Mouse (Mus musculus) liver, postnatal 0 days (tissue): ENCODE data around the gene Gng13. TPM values are rescaled to one million over a fixed set of nuclear protein-coding genes. Genes with fewer than 3 reads are reported as not detected.
"Not testable (repeated sequence)": the region's sequence is repeated elsewhere in the genome, so short reads cannot be mapped to it uniquely, and the experiment has no call there.

Experiments used
- ATAC-seq: fragments of 200-750 bp; cut with Nextera tagmentation; 2 replicates; pipeline ENCODE4 v1.8.0; 2017; ENCODE audit warnings: mild to moderate bottlenecking, moderate library complexity
- DNase-seq: peaks from one replicate; pipeline ENCODE4 v3.0.0-alpha.2; 2016
- H3K27ac ChIP-seq: fragments of 300-500 bp; sonication (generic); 2 replicates; pipeline ENCODE4 v1.5.1; 2014; ENCODE audit warnings: antibody characterized with exemption, moderate library complexity, mild to moderate bottlenecking, low read depth
- H3K27me3 ChIP-seq: fragments of 300-500 bp; sonication (generic); 2 replicates; pipeline ENCODE4 v1.6.1; 2014; ENCODE audit warnings: low read length, control low read depth, mixed read lengths; ENCODE audit not compliant: insufficient read depth
- H3K36me3 ChIP-seq: fragments of 300-500 bp; sonication (generic); replicated peaks from 2 replicates; pipeline ENCODE4 v1.6.1; 2014; ENCODE audit warnings: mild to moderate bottlenecking, control low read depth, low read length, moderate library complexity, mixed read lengths; ENCODE audit not compliant: insufficient read depth
- H3K4me1 ChIP-seq: fragments of 300-500 bp; sonication (generic); 2 replicates; pipeline ENCODE4 v1.6.1; 2014; ENCODE audit warnings: antibody characterized with exemption, mild to moderate bottlenecking, control low read depth; ENCODE audit not compliant: insufficient read depth
- H3K4me2 ChIP-seq: fragments of 300-500 bp; sonication (generic); 2 replicates; pipeline ENCODE4 v1.6.1; 2014; ENCODE audit warnings: low read depth, mild to moderate bottlenecking, low read length, moderate library complexity, mixed read lengths
- H3K4me3 ChIP-seq: fragments of 300-500 bp; sonication (generic); 2 replicates; pipeline ENCODE4 v1.5.1; 2014; ENCODE audit warnings: low read depth, low read length
- H3K9ac ChIP-seq: fragments of 300-500 bp; sonication (generic); replicated peaks from 2 replicates; pipeline ENCODE4 v1.6.1; 2014; ENCODE audit warnings: mild to moderate bottlenecking, moderate library complexity
- H3K9me3 ChIP-seq: fragments of 300-500 bp; sonication (generic); 2 replicates; pipeline ENCODE4 v1.6.1; 2016; ENCODE audit warnings: mild to moderate bottlenecking, control low read depth, low read length, mixed read lengths
- CTCF ChIP-seq: sonication (generic); IDR thresholded peaks from 2 replicates; pipeline ENCODE4 v1.5.1; 2016; ENCODE audit warnings: antibody characterized with exemption, low read depth
- EP300 ChIP-seq: IDR thresholded peaks from 2 replicates; pipeline ENCODE4 v1.6.1; 2016; ENCODE audit warnings: antibody characterized with exemption, low read depth, mild to moderate bottlenecking
- WGBS: fragments of 180-500 bp; shearing (Covaris S2); extraction: QIAGEN DNeasy Blood & Tissue Kit; methylation state at CpG from one replicate; pipeline ENCODE4 v1.1.7; 2014; ENCODE audit not compliant: insufficient replicate concordance; 5-methylcytosine and 5-hydroxymethylcytosine counted together
- polyA plus RNA-seq: library from polyadenylated mRNA; unstranded; fragments of >200 nt; fragmentation: Nextera tagmentation; extraction: Ambion mirVana; gene quantifications from 2 replicates; pipeline ENCODE4 v1.2.1, GENCODE M21; 2015

The Gng13 gene
- polyA plus RNA-seq, 1 experiment from 2014 or later, result 0.39 TPM

DNA sequence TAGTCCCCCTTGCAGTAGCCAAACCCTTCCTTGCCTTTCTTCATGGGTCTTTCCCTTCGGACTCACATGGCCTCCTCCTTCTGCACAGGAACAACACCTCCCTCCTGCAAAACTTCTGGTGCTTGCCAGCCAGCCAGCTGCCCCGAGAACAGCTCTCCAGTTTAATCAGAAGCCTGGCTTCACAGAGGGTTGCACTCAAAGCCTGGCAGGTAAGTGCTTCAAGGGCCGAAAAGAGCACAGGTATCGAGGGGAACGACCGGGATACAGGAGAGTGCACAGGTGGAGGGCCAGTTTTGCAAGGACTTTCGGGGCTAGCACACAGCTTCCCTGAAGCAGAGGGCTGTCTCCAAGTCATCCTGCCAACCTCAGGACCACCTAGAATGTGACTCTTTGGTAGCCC is 21.9 kb downstream of the Gng13 start:
- no peaks in the 10 kb centered on the region for H3K27me3 ChIP-seq
- H3K4me3 ChIP-seq, result no peak overlapping the region
- H3K4me1 ChIP-seq, result no peaks in the 10 kb centered on the region
- DNase-seq (no peak), ATAC-seq (no peak)
- WGBS, result 70% methylated on average over 7 of the region's 7 CpGs
- no peak overlapping the region for H3K4me2 ChIP-seq
- TF ChIP-seq CTCF (no peak), EP300 (no peak)
- no peaks in the 10 kb centered on the region for H3K36me3 ChIP-seq
- no peak overlapping the region for H3K9ac ChIP-seq
- H3K27ac ChIP-seq, result no peak overlapping the region
- no peaks in the 10 kb centered on the region for H3K9me3 ChIP-seq

DNA sequence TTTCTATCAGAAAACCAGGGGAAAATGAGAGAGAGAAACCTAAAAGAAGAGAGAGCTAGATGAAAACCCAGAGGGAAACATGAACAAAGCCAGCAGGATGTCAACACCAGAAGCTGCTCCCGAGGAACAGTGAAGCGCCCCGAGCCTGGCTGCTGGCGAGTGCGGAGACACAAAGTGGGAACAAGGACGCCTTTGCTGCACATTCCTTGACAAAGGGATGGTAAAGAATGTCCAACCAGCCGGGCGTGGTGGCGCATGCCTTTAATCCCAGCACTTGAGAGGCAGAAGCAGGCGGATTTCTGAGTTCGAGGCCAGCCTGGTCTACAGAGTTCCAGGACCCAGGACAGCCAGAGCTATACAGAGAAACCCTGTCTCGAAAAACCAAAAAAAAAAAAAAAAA is 24.5 kb downstream of the Gng13 start:
- not testable (repeated sequence) for H3K36me3 ChIP-seq, H3K4me3 ChIP-seq, H3K4me2 ChIP-seq, ATAC-seq, H3K9me3 ChIP-seq, H3K27ac ChIP-seq, H3K9ac ChIP-seq, H3K27me3 ChIP-seq, DNase-seq, H3K4me1 ChIP-seq
- WGBS, result 67% methylated on average over 12 of the region's 12 CpGs

DNA sequence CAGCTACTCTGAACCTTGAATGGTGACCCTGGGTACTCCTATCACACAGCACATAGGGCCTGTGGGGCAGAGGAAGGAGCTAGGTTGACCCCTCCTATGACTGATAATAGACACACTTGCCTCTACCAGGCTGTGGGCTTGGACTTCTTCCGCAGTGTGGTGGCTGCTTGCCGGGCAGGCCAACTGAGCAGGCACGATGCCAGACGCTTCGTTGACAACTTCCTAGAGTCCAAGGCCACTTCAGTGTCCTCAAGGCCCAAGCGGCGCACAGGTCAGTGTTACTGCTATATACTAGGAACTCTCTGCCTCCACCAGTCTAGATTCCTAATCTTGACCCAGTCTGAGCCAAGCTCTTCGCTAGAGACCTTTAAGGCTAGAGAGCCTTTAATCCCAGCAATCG is 26.9 kb downstream of the Gng13 start:
- no peak overlapping the region for H3K9ac ChIP-seq
- H3K4me3 ChIP-seq, result no peak overlapping the region
- WGBS, result 76% methylated on average over 9 of the region's 9 CpGs
- H3K27ac ChIP-seq, result no peak overlapping the region
- no peaks in the 10 kb centered on the region for H3K9me3 ChIP-seq
- no peak for TF ChIP-seq CTCF
- TF ChIP-seq EP300, result no peak
- DNase-seq (no peak), ATAC-seq (no peak)
- no peaks in the 10 kb centered on the region for H3K27me3 ChIP-seq
- H3K36me3 ChIP-seq, result no peaks in the 10 kb centered on the region
- no peaks in the 10 kb centered on the region for H3K4me1 ChIP-seq
- no peak overlapping the region for H3K4me2 ChIP-seq

DNA sequence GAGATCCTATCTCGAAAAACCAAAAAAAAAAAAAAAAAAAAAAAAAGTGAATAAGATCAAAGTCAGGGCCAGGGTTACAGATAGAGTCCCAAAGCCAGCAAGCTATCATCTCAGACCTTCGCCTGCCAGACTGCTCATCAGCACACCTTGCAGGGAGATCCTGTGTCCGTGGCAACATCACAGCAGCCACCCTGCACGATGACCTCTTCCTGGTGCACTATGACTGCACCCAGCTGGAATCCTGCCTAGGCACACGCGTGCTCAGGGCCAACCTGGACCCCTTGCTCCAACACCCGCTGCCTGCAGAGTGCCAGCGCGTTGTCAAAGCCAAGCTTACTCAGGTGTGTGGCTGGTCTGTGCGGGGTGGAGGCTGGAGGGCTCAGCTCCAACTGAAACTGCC is 27.3 kb downstream of the Gng13 start:
- Histone ChIP-seq H3K4me3 (no peak overlapping the region), H3K4me1 (no peaks in the 10 kb centered on the region), H3K9me3 (no peaks in the 10 kb centered on the region), H3K27me3 (no peaks in the 10 kb centered on the region), H3K9ac (no peak overlapping the region), H3K4me2 (no peak overlapping the region), H3K27ac (no peak overlapping the region), H3K36me3 (no peaks in the 10 kb centered on the region)
- TF ChIP-seq EP300, result no peak
- TF ChIP-seq CTCF, result no peak
- DNase-seq, result no peak
- no peak for ATAC-seq
- 78% methylated on average over 10 of the region's 10 CpGs for WGBS

DNA sequence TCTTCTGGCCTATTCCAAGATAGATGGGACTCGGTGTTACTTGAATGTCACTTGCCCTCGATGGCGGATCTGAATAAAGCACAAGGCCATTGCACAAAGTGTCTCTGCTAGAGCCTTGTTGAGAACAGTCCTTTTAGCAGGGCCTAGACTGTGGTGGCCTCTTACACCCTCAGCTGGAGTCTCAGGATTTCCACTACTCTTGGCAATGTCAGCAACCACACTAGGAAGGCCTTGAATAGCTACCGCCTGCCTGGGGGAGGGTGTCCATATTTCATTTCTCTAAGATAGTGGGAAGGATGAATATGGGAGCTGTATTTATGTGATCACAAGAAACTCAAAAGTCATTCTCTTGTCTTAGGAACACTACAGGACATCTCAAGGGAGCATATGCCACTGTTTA is 31.3 kb downstream of the Gng13 start:
- Histone ChIP-seq H3K27ac (no peak overlapping the region), H3K9me3 (no peaks in the 10 kb centered on the region), H3K4me3 (no peak overlapping the region), H3K9ac (no peak overlapping the region), H3K36me3 (no peaks in the 10 kb centered on the region), H3K27me3 (no peaks in the 10 kb centered on the region), H3K4me2 (no peak overlapping the region), H3K4me1 (no peaks in the 10 kb centered on the region)
- ATAC-seq (no peak), DNase-seq (no peak)
- no peak for TF ChIP-seq CTCF
- TF ChIP-seq EP300, result no peak
- 84% methylated on average over 4 of the region's 4 CpGs for WGBS

DNA sequence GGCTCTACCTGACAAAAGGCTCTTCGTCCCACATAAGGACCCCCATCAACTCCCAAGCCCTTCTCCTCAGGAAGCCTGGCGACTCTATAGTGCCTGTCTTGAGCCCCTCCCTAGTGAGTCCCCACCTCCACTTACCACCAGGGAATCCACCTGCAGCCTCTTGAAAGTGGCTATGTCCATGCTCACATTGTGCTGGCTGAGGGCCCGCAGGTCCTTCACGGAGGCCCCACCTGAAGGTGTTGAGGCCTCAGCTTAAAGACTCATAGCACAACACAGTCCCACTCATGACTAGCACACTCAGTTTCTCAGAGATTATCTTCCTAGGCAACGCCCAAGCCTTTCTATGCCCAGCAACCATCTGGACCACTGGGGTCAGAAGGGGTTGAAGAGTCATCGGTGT is 32.3 kb downstream of the Gng13 start:
- no peak overlapping the region for H3K9ac ChIP-seq
- no peaks in the 10 kb centered on the region for H3K27me3 ChIP-seq
- H3K4me2 ChIP-seq, result no peak overlapping the region
- H3K9me3 ChIP-seq, result no peaks in the 10 kb centered on the region
- no peak for DNase-seq
- H3K4me3 ChIP-seq, result no peak overlapping the region
- no peak for TF ChIP-seq CTCF
- TF ChIP-seq EP300, result no peak
- WGBS, result 64% methylated on average over 6 of the region's 6 CpGs
- no peaks in the 10 kb centered on the region for H3K4me1 ChIP-seq
- ATAC-seq, result no peak
- H3K27ac ChIP-seq, result no peak overlapping the region
- H3K36me3 ChIP-seq, result no peaks in the 10 kb centered on the region

DNA sequence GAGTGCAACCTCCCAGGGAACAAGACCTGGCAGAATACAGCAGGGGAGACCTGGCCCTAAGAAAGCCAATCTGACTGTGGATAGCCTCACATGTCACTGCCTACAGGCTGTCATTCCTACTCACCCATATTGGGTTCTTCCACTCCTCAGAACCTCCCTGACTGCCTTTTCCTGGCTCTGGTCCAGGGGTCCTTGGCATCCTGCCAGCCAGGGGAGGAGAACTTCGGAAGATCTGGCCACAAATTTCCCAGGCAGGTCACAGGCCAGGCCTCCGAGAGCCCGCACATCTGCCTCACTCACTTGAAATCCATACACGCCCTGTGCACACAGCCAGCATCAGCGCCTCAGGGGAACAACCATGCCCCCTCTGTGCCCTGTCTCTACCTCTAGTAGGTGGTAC is 34.5 kb downstream of the Gng13 start:
- Histone ChIP-seq H3K27me3 (no peaks in the 10 kb centered on the region), H3K9me3 (no peaks in the 10 kb centered on the region), H3K4me1 (no peaks in the 10 kb centered on the region), H3K27ac (no peak overlapping the region), H3K4me2 (no peak overlapping the region), H3K36me3 (no peaks in the 10 kb centered on the region), H3K9ac (no peak overlapping the region), H3K4me3 (no peak overlapping the region)
- no peak for ATAC-seq
- peak; percentile 39 for DNase-seq
- WGBS, result 61% methylated on average over 5 of the region's 5 CpGs
- TF ChIP-seq CTCF, result no peak
- TF ChIP-seq EP300, result no peak
